Comparison of ENCODE assay signal across 9 mouse cellular contexts in genomic region chr16:43504556-43504955, GRCm38 (mm10).
DNase-seq lines count a peak whose midpoint lies in the region; ATAC-seq and TF ChIP-seq lines count a peak whose summit lies in the region.
"Had no signal": no experiment of that assay in that cellular context is flagged by ENCODE, and none has a peak within 500 bp of the region (broad histone marks: within the 10 kb centered on the region; RNA-seq: fewer than 3 reads in every experiment).

No protein-coding gene starts in this region.

- WGBS in kidney, postnatal 0 days: 45% methylated on average over 1 of the region's 1 CpGs
- 9% methylated on average over 1 of the region's 1 CpGs for WGBS in forebrain, embryonic 13.5 days
- 11% methylated on average over 1 of the region's 1 CpGs for WGBS in hindbrain, embryonic 14.5 days
- WGBS in neural tube, embryonic 13.5 days: 3% methylated on average over 1 of the region's 1 CpGs
- 78% methylated on average over 1 of the region's 1 CpGs for WGBS in lung, postnatal 0 days

- H3K27me3 ChIP-seq in kidney, postnatal 0 days (ENCODE audit: insufficient read depth, low read length): no peaks in the 10 kb centered on the region
- no peaks in the 10 kb centered on the region for H3K27me3 ChIP-seq in forebrain, embryonic 13.5 days
- H3K27me3 ChIP-seq in hindbrain, embryonic 14.5 days (ENCODE audit: control insufficient read depth, insufficient read depth, low read length): no peaks in the 10 kb centered on the region
- H3K27me3 ChIP-seq in neural tube, embryonic 13.5 days: no peaks in the 10 kb centered on the region
- H3K27me3 ChIP-seq in lung, postnatal 0 days (replicated peaks; ENCODE audit: insufficient read depth, low read length): no peaks in the 10 kb centered on the region

- H3K9ac ChIP-seq in kidney, postnatal 0 days (ENCODE audit: low read depth, low read length): no peak overlapping the region
- H3K9ac ChIP-seq in forebrain, embryonic 13.5 days: peak overlapping the region; percentile 87
- H3K9ac ChIP-seq in hindbrain, embryonic 14.5 days: peak overlapping the region; percentile 79
- peak overlapping the region; percentile 95 for H3K9ac ChIP-seq in neural tube, embryonic 13.5 days
- H3K9ac ChIP-seq in lung, postnatal 0 days (replicated peaks; ENCODE audit: low read depth): no peak overlapping the region

- H3K36me3 ChIP-seq in kidney, postnatal 0 days (ENCODE audit: insufficient read depth, low read length): no peaks in the 10 kb centered on the region
- H3K36me3 ChIP-seq in forebrain, embryonic 13.5 days (ENCODE audit: poor library complexity, severe bottlenecking): no peaks in the 10 kb centered on the region
- H3K36me3 ChIP-seq in hindbrain, embryonic 14.5 days (replicated peaks; ENCODE audit: control insufficient read depth, insufficient read depth): no peaks in the 10 kb centered on the region
- H3K36me3 ChIP-seq in neural tube, embryonic 13.5 days: no peaks in the 10 kb centered on the region
- no peaks in the 10 kb centered on the region for H3K36me3 ChIP-seq in lung, postnatal 0 days (ENCODE audit: insufficient read depth, low read length)

- H3K4me1 ChIP-seq in kidney, postnatal 0 days (replicated peaks; ENCODE audit: insufficient read depth, low read length): peaks cover 5% of the 10 kb centered on the region; the same call in 1 of the 2 replicates
- H3K4me1 ChIP-seq in forebrain, embryonic 13.5 days: peaks cover 56% of the 10 kb centered on the region
- peaks cover 42% of the 10 kb centered on the region for H3K4me1 ChIP-seq in hindbrain, embryonic 14.5 days (replicated peaks; ENCODE audit: control insufficient read depth, insufficient read depth, low read length)
- peaks cover 68% of the 10 kb centered on the region for H3K4me1 ChIP-seq in neural tube, embryonic 13.5 days (replicated peaks)
- no peaks in the 10 kb centered on the region; the same call in 1 of the 2 replicates for H3K4me1 ChIP-seq in lung, postnatal 0 days (ENCODE audit: insufficient read depth, low read depth, low read length)

- H3K27ac ChIP-seq in kidney, postnatal 0 days: no peak overlapping the region
- H3K27ac ChIP-seq in forebrain, embryonic 13.5 days: peak overlapping the region; percentile 99
- peak overlapping the region; percentile 94 for H3K27ac ChIP-seq in hindbrain, embryonic 14.5 days
- H3K27ac ChIP-seq in neural tube, embryonic 13.5 days (replicated peaks): peak overlapping the region; percentile 99
- H3K27ac ChIP-seq in lung, postnatal 0 days (ENCODE audit: low read length): no peak overlapping the region
- H3K27ac ChIP-seq: macrophage had no signal

- peak overlapping the region; percentile 23; the same call in 1 of the 2 replicates for H3K4me2 ChIP-seq in kidney, postnatal 0 days (ENCODE audit: low read length)
- peak overlapping the region; percentile 76 for H3K4me2 ChIP-seq in forebrain, embryonic 13.5 days
- peak overlapping the region; percentile 73 for H3K4me2 ChIP-seq in hindbrain, embryonic 14.5 days (replicated peaks)
- H3K4me2 ChIP-seq in neural tube, embryonic 13.5 days: peak overlapping the region; percentile 82
- H3K4me2 ChIP-seq in lung, postnatal 0 days (replicated peaks; ENCODE audit: low read depth, low read length): no peak overlapping the region

- no peak overlapping the region for H3K4me3 ChIP-seq in kidney, postnatal 0 days (replicated peaks; ENCODE audit: low read depth, low read length)
- peak overlapping the region; percentile 54 for H3K4me3 ChIP-seq in forebrain, embryonic 13.5 days
- H3K4me3 ChIP-seq in hindbrain, embryonic 14.5 days (replicated peaks; ENCODE audit: low read length): peak overlapping the region; percentile 53
- peak overlapping the region; percentile 60 for H3K4me3 ChIP-seq in neural tube, embryonic 13.5 days
- no peak overlapping the region for H3K4me3 ChIP-seq in lung, postnatal 0 days (ENCODE audit: low read depth, low read length)

- no peak for ATAC-seq in kidney, postnatal 0 days (replicated peaks; ENCODE audit: low FRiP score, low read depth)
- ATAC-seq in forebrain, embryonic 13.5 days: no peak
- no peak for ATAC-seq in hindbrain, embryonic 14.5 days (ENCODE audit: low FRiP score)
- no peak for ATAC-seq in neural tube, embryonic 13.5 days (ENCODE audit: low read depth)
- no peak for ATAC-seq in lung, postnatal 0 days

- no peak for DNase-seq in kidney, postnatal 0 days (ENCODE audit: low spot score)
- DNase-seq in kidney, adult 11 months: no peak
- no peak for DNase-seq in hindbrain, embryonic 14.5 days (ENCODE audit: low spot score)
- DNase-seq in frontal cortex, postnatal 36 days (ENCODE audit: low spot score in 2 of 2): no peak
- no peak for DNase-seq in lung, postnatal 0 days (ENCODE audit: low spot score)
- DNase-seq: adrenal gland, adult 8-10 months had no signal

- H3K9me3 ChIP-seq in kidney, postnatal 0 days (replicated peaks; ENCODE audit: low read length): no peaks in the 10 kb centered on the region
- H3K9me3 ChIP-seq in forebrain, embryonic 13.5 days (replicated peaks): no peaks in the 10 kb centered on the region
- H3K9me3 ChIP-seq in hindbrain, embryonic 14.5 days (ENCODE audit: control insufficient read depth, low read length): no peaks in the 10 kb centered on the region
- H3K9me3 ChIP-seq in neural tube, embryonic 13.5 days: no peaks in the 10 kb centered on the region
- H3K9me3 ChIP-seq in lung, postnatal 0 days (ENCODE audit: low read length): no peaks in the 10 kb centered on the region

- TF ChIP-seq EP300 in lung, postnatal 0 days (IDR thresholded peaks at IDR 0.05): no peak

- TF ChIP-seq CTCF in kidney, postnatal 0 days (IDR thresholded peaks at IDR 0.05; ENCODE audit: low read depth): no peak
- no peak for TF ChIP-seq CTCF in lung, postnatal 0 days (IDR thresholded peaks at IDR 0.05)

Comparison
In these comparisons a context has a peak if more than half of its experiments do, and no peak if none do; other contexts are left out.
1. H3K27ac ChIP-seq: peak in forebrain, embryonic 13.5 days (single experiment), hindbrain, embryonic 14.5 days (single experiment) and neural tube, embryonic 13.5 days (single experiment); none in kidney, postnatal 0 days (single experiment) and lung, postnatal 0 days (single experiment).
2. H3K4me3 ChIP-seq: peak in forebrain, embryonic 13.5 days (single experiment), hindbrain, embryonic 14.5 days (single experiment) and neural tube, embryonic 13.5 days (single experiment); none in kidney, postnatal 0 days (single experiment) and lung, postnatal 0 days (single experiment).
3. H3K9ac ChIP-seq: peak in forebrain, embryonic 13.5 days (single experiment), hindbrain, embryonic 14.5 days (single experiment) and neural tube, embryonic 13.5 days (single experiment); none in kidney, postnatal 0 days (single experiment) and lung, postnatal 0 days (single experiment).